Mouse (Mus musculus) kidney, adult 2 months (tissue): ENCODE data around the gene Ncor2. TPM values are rescaled to one million over a fixed set of nuclear protein-coding genes. Genes with fewer than 3 reads are reported as not detected.

Source experiments
- DNase-seq: peaks from one replicate; pipeline ENCODE4 v3.0.0; 2021
- H3K27ac ChIP-seq: fragments of 200-500 bp; 2 replicates; pipeline ENCODE4 v1.5.1; 2012; ENCODE audit warnings: low read depth, low read length, control low read depth, inconsistent platforms; ENCODE audit not compliant: insufficient read depth
- H3K27me3 ChIP-seq: fragments of 200-500 bp; replicated peaks from 2 replicates; pipeline ENCODE4 v1.6.1; 2012; ENCODE audit warnings: mild to moderate bottlenecking, moderate library complexity, low read length, inconsistent platforms; ENCODE audit not compliant: control insufficient read depth, insufficient read depth
- H3K36me3 ChIP-seq: fragments of 200-500 bp; 2 replicates; pipeline ENCODE4 v1.6.1; 2012; ENCODE audit warnings: mild to moderate bottlenecking, moderate library complexity, low read length, inconsistent platforms; ENCODE audit not compliant: control insufficient read depth, insufficient read depth
- H3K4me1 ChIP-seq: fragments of 200-500 bp; 2 replicates; pipeline ENCODE4 v1.6.1; 2011; ENCODE audit warnings: low read length; ENCODE audit not compliant: control insufficient read depth, insufficient read depth
- H3K4me3 ChIP-seq: fragments of 200-500 bp; 2 replicates; pipeline ENCODE4 v1.5.1; 2011; ENCODE audit warnings: mild to moderate bottlenecking, low read depth, low read length, control low read depth; ENCODE audit not compliant: insufficient read depth
- CTCF ChIP-seq: fragments of 200-500 bp; conservative IDR thresholded peaks from 2 replicates; pipeline ENCODE4 v1.5.1; 2011; ENCODE audit warnings: low read depth, mild to moderate bottlenecking, control low read depth, low read length, moderate library complexity, mixed read lengths; ENCODE audit not compliant: insufficient read depth, insufficient read length
- POLR2A ChIP-seq: fragments of 200-500 bp; IDR thresholded peaks from one replicate; pipeline ENCODE4 v1.6.1; 2011; ENCODE audit warnings: low read depth, low read length, control low read depth
- WGBS: fragments of 180-500 bp; shearing (Covaris S2); methylation state at CpG from one replicate; pipeline ENCODE4 v1.1.7; 2018; 5-methylcytosine and 5-hydroxymethylcytosine counted together
- polyA plus RNA-seq: library from polyadenylated mRNA; depleted of rRNA; stranded (reverse); fragments of >200 nt; gene quantifications from 2 replicates; pipeline ENCODE4 v1.2.3, GENCODE M21; 2012

Ncor2 gene
- polyA plus RNA-seq, 1 experiment: 38.8 TPM

- 72% methylated on average over 5 of the region's 5 CpGs for WGBS
- Histone ChIP-seq H3K4me1 (no peaks in the 10 kb centered on the region), H3K36me3 (no peaks in the 10 kb centered on the region), H3K27ac (no peak overlapping the region), H3K4me3 (no peak overlapping the region), H3K27me3 (0 out of 2 replicates have a peak, but pooled peaks cover 2% of the 10 kb centered on the region)
- TF ChIP-seq POLR2A (no peak), CTCF (no peak)
- no peak for DNase-seq
These were observed 172.1 kb downstream of the Ncor2 start for GRCm38 (mm10) chr5:125006896-125007295.

DNA sequence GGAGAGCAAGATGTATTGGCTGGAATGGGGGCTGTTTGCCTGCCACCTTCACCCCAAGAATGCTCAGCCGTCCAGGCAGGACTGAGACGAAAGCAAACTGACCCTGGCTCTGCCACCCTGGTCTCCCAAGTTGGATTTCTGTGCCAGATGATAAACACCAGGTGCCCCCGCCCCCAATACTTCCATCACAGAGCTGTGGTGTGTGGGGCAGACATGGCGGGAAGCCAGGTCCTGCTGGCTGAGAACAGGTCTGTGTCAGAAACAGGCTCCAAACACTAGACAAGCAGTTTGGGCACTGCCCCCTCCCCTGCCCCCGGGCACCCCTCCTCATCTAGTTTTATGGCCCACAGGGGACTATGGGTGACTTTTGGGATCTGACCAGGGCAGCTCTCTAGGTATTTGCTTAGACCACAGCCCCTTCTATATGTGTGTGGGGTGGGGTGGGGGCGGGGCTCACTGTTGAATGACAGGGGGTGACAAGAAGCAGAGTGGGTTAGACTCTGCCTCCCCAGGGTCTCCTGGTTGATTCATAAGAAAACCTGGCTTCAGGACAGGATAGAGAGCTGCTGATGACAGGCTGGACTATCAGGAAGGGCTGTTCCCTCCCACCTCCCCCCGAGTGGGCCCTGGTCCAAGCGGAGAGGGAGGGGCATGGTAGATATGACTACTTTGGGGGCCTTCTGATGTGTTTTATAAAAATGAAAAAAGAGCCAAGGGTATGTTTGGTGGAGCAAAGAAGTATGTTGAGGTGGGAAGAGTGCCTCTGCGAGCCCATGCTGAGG lies 173.0 kb downstream of the Ncor2 start:
- no peak overlapping the region for H3K27ac ChIP-seq
- H3K36me3 ChIP-seq: no peaks in the 10 kb centered on the region
- no peak for TF ChIP-seq CTCF
- TF ChIP-seq POLR2A: no peak
- 0 out of 2 replicates have a peak, but pooled peaks cover 2% of the 10 kb centered on the region for H3K27me3 ChIP-seq
- no peaks in the 10 kb centered on the region for H3K4me1 ChIP-seq
- no peak overlapping the region for H3K4me3 ChIP-seq
- DNase-seq: peak; percentile 41
- WGBS: 43% methylated on average over 9 of the region's 9 CpGs

GRCm38 (mm10) chr5:125003873-125004255 lies 175.2 kb downstream of the Ncor2 start:
- peak overlapping the region; percentile 55 for H3K4me3 ChIP-seq
- 13% methylated on average over 15 of the region's 15 CpGs for WGBS
- DNase-seq: no peak
- no peak overlapping the region for H3K27ac ChIP-seq
- no peak for TF ChIP-seq CTCF
- no peak for TF ChIP-seq POLR2A
- H3K36me3 ChIP-seq: no peaks in the 10 kb centered on the region
- H3K27me3 ChIP-seq: 0 out of 2 replicates have a peak, but pooled peaks cover 2% of the 10 kb centered on the region
- no peaks in the 10 kb centered on the region for H3K4me1 ChIP-seq

DNA sequence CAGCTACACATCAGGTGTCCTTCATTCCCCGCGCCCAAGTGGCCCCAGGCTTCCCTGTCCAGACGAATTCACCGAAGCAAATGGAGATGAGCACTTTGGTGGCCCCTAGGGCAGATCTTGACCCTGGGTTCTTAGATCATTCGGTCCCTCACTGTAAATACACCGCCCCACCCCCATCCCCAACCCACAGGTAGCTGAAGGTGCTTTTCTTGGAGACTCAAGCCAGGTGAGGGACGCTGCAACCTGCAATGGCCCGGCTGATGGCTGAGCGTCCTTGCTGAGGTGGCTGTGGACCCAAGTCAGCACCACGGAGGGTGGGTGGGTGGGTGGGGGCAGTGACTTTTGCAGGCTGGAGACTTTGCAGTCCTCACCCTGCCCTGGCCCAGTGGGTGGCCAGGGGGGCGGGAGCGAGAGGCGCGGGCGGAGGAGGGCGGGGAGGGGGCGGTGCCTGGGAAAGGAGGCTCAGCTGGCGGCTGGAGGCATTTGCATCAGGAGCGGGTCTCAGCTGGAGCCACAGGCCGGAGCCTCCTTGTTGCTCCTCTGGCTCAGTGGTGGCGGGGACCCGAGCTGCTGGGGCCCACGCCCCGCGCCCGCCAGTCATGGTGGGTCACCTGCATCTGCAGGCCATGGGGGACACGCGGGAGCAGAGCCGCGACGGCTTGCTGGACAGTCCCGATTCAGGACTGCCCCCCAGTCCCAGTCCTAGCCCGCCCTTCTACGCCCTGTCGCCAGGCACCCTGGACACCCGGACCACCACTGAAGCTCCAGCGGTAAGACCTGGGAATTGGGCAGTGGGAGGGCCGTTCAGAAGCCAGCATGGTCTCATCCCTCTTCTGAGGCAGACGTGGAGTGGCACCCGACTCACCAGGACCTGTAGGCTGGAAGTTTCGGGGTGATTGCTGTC lies 175.8 kb downstream of the Ncor2 start, which contains the start of gene Rflna:
Gene Rflna, plus strand, starts transcription at position 253 of the 904 bp plus-strand sequence.
- DNase-seq: peak; percentile 58
- no peak within 1 kb of the TSS for H3K27ac ChIP-seq
- H3K36me3 ChIP-seq: no peaks in the 10 kb centered on the region
- 5% methylated on average over 41 of the region's 41 CpGs for WGBS
- H3K4me1 ChIP-seq: no peaks in the 10 kb centered on the region
- 0 out of 2 replicates have a peak, but pooled peaks cover 2% of the 10 kb centered on the region for H3K27me3 ChIP-seq
- TF ChIP-seq POLR2A: no peak
- TF ChIP-seq CTCF: no peak
- H3K4me3 ChIP-seq: peak within 1 kb of the TSS; percentile 55

- H3K27ac ChIP-seq: no peak overlapping the region
- H3K4me3 ChIP-seq: no peak overlapping the region
- no peak for TF ChIP-seq POLR2A
- TF ChIP-seq CTCF: no peak
- H3K4me1 ChIP-seq: no peaks in the 10 kb centered on the region
- DNase-seq: no peak
- 82% methylated on average over 10 of the region's 10 CpGs for WGBS
- 0 out of 2 replicates have a peak, but pooled peaks cover 2% of the 10 kb centered on the region for H3K27me3 ChIP-seq
- H3K36me3 ChIP-seq: no peaks in the 10 kb centered on the region
These were observed 178.2 kb downstream of the Ncor2 start for GRCm38 (mm10) chr5:125000756-125001250.

- Histone ChIP-seq H3K4me3 (no peak overlapping the region), H3K36me3 (no peaks in the 10 kb centered on the region)
These were observed 181.1 kb downstream of the Ncor2 start for GRCm38 (mm10) chr5:124997913-124998312.

More at GRCm38 (mm10) chr5:124997913-124998312, 181.1 kb downstream of the Ncor2 start:
- TF ChIP-seq POLR2A: no peak
- no peak for TF ChIP-seq CTCF
- no peak for DNase-seq
- H3K27ac ChIP-seq: no peak overlapping the region
- 92% methylated on average over 4 of the region's 4 CpGs for WGBS
- H3K27me3 ChIP-seq: no peaks in the 10 kb centered on the region
- no peaks in the 10 kb centered on the region for H3K4me1 ChIP-seq
